Mouse (Mus musculus) cortical plate, adult 2 months (tissue): ENCODE measurements around the gene Gsk3a.

Source experiments
- CTCF ChIP-seq: fragments of 200-500 bp; IDR thresholded peaks from 2 replicates; pipeline ENCODE4 v1.5.1; 2011; ENCODE audit warnings: mild to moderate bottlenecking, control low read depth, low read length; ENCODE audit not compliant: insufficient read depth; ENCODE audit errors: extremely low read depth
- POLR2A ChIP-seq: fragments of 200-500 bp; IDR thresholded peaks from 2 replicates; pipeline ENCODE4 v1.6.1; 2011; ENCODE audit warnings: mild to moderate bottlenecking, low read length, control low read depth; ENCODE audit not compliant: insufficient read depth; ENCODE audit errors: extremely low read depth

- TF ChIP-seq CTCF (no peak), POLR2A (no peak)
Measured at GRCm38 (mm10) chr7:25251822-25252221, 14.2 kb upstream of the Gsk3a start.
